Mouse (Mus musculus): ENCODE measurements at regions not wholly inside any gene's neighbourhood (a gene's known extent, or its start where the extent isn't known, plus 50 kb on each side); places are given as distances from the start of the nearest gene placed in this dataset.

GRCm38 (mm10) chr15:87236096-87236495 is 308.0 kb upstream of the Fam19a5 start:
- Histone ChIP-seq H3K36me3 (ENCODE audit: insufficient read depth, low read length) (no peaks in the 10 kb centered on the region), H3K4me2 (replicated peaks; ENCODE audit: low read depth, low read length) (no peak overlapping the region), H3K4me3 (ENCODE audit: low read depth, low read length) (no peak overlapping the region), H3K4me1 (ENCODE audit: insufficient read depth, low read depth, low read length) (no peaks in the 10 kb centered on the region), H3K9ac (replicated peaks; ENCODE audit: low read depth) (no peak overlapping the region), H3K27ac (ENCODE audit: low read length) (no peak overlapping the region), H3K27me3 (replicated peaks; ENCODE audit: insufficient read depth, low read length) (no peaks in the 10 kb centered on the region), H3K9me3 (ENCODE audit: low read length) (no peaks in the 10 kb centered on the region)
- TF ChIP-seq CTCF (IDR thresholded peaks at IDR 0.05) (no peak), EP300 (IDR thresholded peaks at IDR 0.05) (no peak)
- DNase-seq (ENCODE audit: low spot score) (no peak), ATAC-seq (no peak)
- WGBS, result 79% methylated on average over 3 of the region's 3 CpGs

GRCm38 (mm10) chr15:87239057-87239456 is 305.0 kb upstream of the Fam19a5 start:
- no peak overlapping the region for H3K9ac ChIP-seq (replicated peaks; ENCODE audit: low read depth)
- no peaks in the 10 kb centered on the region for H3K9me3 ChIP-seq (ENCODE audit: low read length)
- no peak overlapping the region for H3K4me2 ChIP-seq (replicated peaks; ENCODE audit: low read depth, low read length)
- H3K27me3 ChIP-seq (replicated peaks; ENCODE audit: insufficient read depth, low read length), result no peaks in the 10 kb centered on the region
- 92% methylated on average over 11 of the region's 11 CpGs for WGBS
- no peak overlapping the region for H3K4me3 ChIP-seq (ENCODE audit: low read depth, low read length)
- no peaks in the 10 kb centered on the region for H3K36me3 ChIP-seq (ENCODE audit: insufficient read depth, low read length)
- TF ChIP-seq CTCF (IDR thresholded peaks at IDR 0.05), result no peak
- no peak for TF ChIP-seq EP300 (IDR thresholded peaks at IDR 0.05)
- DNase-seq (ENCODE audit: low spot score) (no peak), ATAC-seq (no peak)
- no peak overlapping the region for H3K27ac ChIP-seq (ENCODE audit: low read length)
- no peaks in the 10 kb centered on the region for H3K4me1 ChIP-seq (ENCODE audit: insufficient read depth, low read depth, low read length)

GRCm38 (mm10) chr15:87261497-87261896 is 282.6 kb upstream of the Fam19a5 start:
- WGBS, result 80% methylated on average over 6 of the region's 6 CpGs
- H3K36me3 ChIP-seq (ENCODE audit: insufficient read depth, low read length), result no peaks in the 10 kb centered on the region
- no peaks in the 10 kb centered on the region for H3K27me3 ChIP-seq (replicated peaks; ENCODE audit: insufficient read depth, low read length)
- H3K4me3 ChIP-seq (ENCODE audit: low read depth, low read length), result no peak overlapping the region
- no peaks in the 10 kb centered on the region for H3K9me3 ChIP-seq (ENCODE audit: low read length)
- no peak overlapping the region for H3K4me2 ChIP-seq (replicated peaks; ENCODE audit: low read depth, low read length)
- H3K4me1 ChIP-seq (ENCODE audit: insufficient read depth, low read depth, low read length), result no peaks in the 10 kb centered on the region
- no peak overlapping the region for H3K27ac ChIP-seq (ENCODE audit: low read length)
- DNase-seq (ENCODE audit: low spot score) (no peak), ATAC-seq (no peak)
- no peak overlapping the region for H3K9ac ChIP-seq (replicated peaks; ENCODE audit: low read depth)
- TF ChIP-seq EP300 (IDR thresholded peaks at IDR 0.05) (no peak), CTCF (IDR thresholded peaks at IDR 0.05) (no peak)

- Histone ChIP-seq H3K9me3 (ENCODE audit: low read length) (no peaks in the 10 kb centered on the region), H3K4me1 (ENCODE audit: insufficient read depth, low read depth, low read length) (no peaks in the 10 kb centered on the region), H3K4me2 (replicated peaks; ENCODE audit: low read depth, low read length) (no peak overlapping the region), H3K36me3 (ENCODE audit: insufficient read depth, low read length) (no peaks in the 10 kb centered on the region), H3K4me3 (ENCODE audit: low read depth, low read length) (no peak overlapping the region), H3K9ac (replicated peaks; ENCODE audit: low read depth) (no peak overlapping the region), H3K27ac (ENCODE audit: low read length) (no peak overlapping the region), H3K27me3 (replicated peaks; ENCODE audit: insufficient read depth, low read length) (no peaks in the 10 kb centered on the region)
- DNase-seq (ENCODE audit: low spot score) (no peak), ATAC-seq (no peak)
- TF ChIP-seq CTCF (IDR thresholded peaks at IDR 0.05), result no peak
- no peak for TF ChIP-seq EP300 (IDR thresholded peaks at IDR 0.05)
Observed at GRCm38 (mm10) chr15:87264906-87265305, 279.2 kb upstream of the Fam19a5 start.

GRCm38 (mm10) chr15:87290987-87291529 is 253.0 kb upstream of the Fam19a5 start:
- 63% methylated on average over 7 of the region's 7 CpGs for WGBS
- H3K4me3 ChIP-seq (ENCODE audit: low read depth, low read length), result no peak overlapping the region
- H3K4me1 ChIP-seq (ENCODE audit: insufficient read depth, low read depth, low read length), result no peaks in the 10 kb centered on the region
- no peaks in the 10 kb centered on the region for H3K9me3 ChIP-seq (ENCODE audit: low read length)
- no peak overlapping the region for H3K4me2 ChIP-seq (replicated peaks; ENCODE audit: low read depth, low read length)
- H3K9ac ChIP-seq (replicated peaks; ENCODE audit: low read depth), result no peak overlapping the region
- no peaks in the 10 kb centered on the region for H3K36me3 ChIP-seq (ENCODE audit: insufficient read depth, low read length)
- ATAC-seq (no peak), DNase-seq (ENCODE audit: low spot score) (no peak)
- no peaks in the 10 kb centered on the region for H3K27me3 ChIP-seq (replicated peaks; ENCODE audit: insufficient read depth, low read length)
- TF ChIP-seq CTCF (IDR thresholded peaks at IDR 0.05), result no peak
- no peak overlapping the region for H3K27ac ChIP-seq (ENCODE audit: low read length)

- H3K27me3 ChIP-seq (replicated peaks; ENCODE audit: insufficient read depth, low read length), result no peaks in the 10 kb centered on the region
- H3K9me3 ChIP-seq (ENCODE audit: low read length), result 0 out of 2 replicates have a peak, but pooled peaks cover 2% of the 10 kb centered on the region
- no peak overlapping the region for H3K4me2 ChIP-seq (replicated peaks; ENCODE audit: low read depth, low read length)
- no peak overlapping the region for H3K4me3 ChIP-seq (ENCODE audit: low read depth, low read length)
- TF ChIP-seq CTCF (IDR thresholded peaks at IDR 0.05) (no peak), EP300 (IDR thresholded peaks at IDR 0.05) (no peak)
- no peak overlapping the region for H3K27ac ChIP-seq (ENCODE audit: low read length)
- no peaks in the 10 kb centered on the region for H3K4me1 ChIP-seq (ENCODE audit: insufficient read depth, low read depth, low read length)
- no peak overlapping the region for H3K9ac ChIP-seq (replicated peaks; ENCODE audit: low read depth)
- DNase-seq (ENCODE audit: low spot score) (no peak), ATAC-seq (no peak)
- no peaks in the 10 kb centered on the region for H3K36me3 ChIP-seq (ENCODE audit: insufficient read depth, low read length)
Observed at GRCm38 (mm10) chr15:87319896-87320295, 224.2 kb upstream of the Fam19a5 start.

Data from lung, postnatal 0 days (tissue).